Mouse (Mus musculus): ENCODE measurements around the gene Orai3. TPM values are rescaled to one million over a fixed set of nuclear protein-coding genes. Genes with fewer than 3 reads are reported as not detected.

Gene Orai3
- polyA plus RNA-seq, 1 experiment from 2014 or later: 4.6 TPM

- no peak for ATAC-seq (ENCODE audit: low read depth)
- Histone ChIP-seq H3K36me3 (ENCODE audit: control insufficient read depth, insufficient read depth, low read length) (peaks cover 47% of the 10 kb centered on the region), H3K27ac (ENCODE audit: low read depth, low read length) (no peak overlapping the region)
These were observed 30.1 kb downstream of the Orai3 start for GRCm38 (mm10) chr7:127799738-127800137.

GRCm38 (mm10) chr7:127800435-127801009 is 30.9 kb downstream of the Orai3 start, which contains the start of gene Hsd3b7:
Gene Hsd3b7 (plus strand): TSS chr7:127800604.
- H3K4me1 ChIP-seq (ENCODE audit: control insufficient read depth, insufficient read depth, low read length): no peaks in the 10 kb centered on the region
- peak; percentile 80 for ATAC-seq (ENCODE audit: low read depth)
- 30% methylated on average over 6 of the region's 6 CpGs for WGBS
- H3K27ac ChIP-seq (ENCODE audit: low read depth, low read length): no peak within 1 kb of the TSS
- H3K9ac ChIP-seq (replicated peaks; ENCODE audit: low read depth, low read length): no peak within 1 kb of the TSS
- no peak within 1 kb of the TSS for H3K4me3 ChIP-seq (ENCODE audit: low read depth, low read length)
- peaks cover 39% of the 10 kb centered on the region for H3K36me3 ChIP-seq (ENCODE audit: control insufficient read depth, insufficient read depth, low read length)
- no peaks in the 10 kb centered on the region for H3K27me3 ChIP-seq (ENCODE audit: control insufficient read depth, insufficient read depth, low read length)
- no peaks in the 10 kb centered on the region for H3K9me3 ChIP-seq (ENCODE audit: control insufficient read depth, low read length)
- H3K4me2 ChIP-seq (ENCODE audit: low read depth, low read length): peak within 1 kb of the TSS; percentile 18; the same call in 1 of the 2 replicates

More at GRCm38 (mm10) chr7:127799738-127800137, 30.1 kb downstream of the Orai3 start:
- H3K4me3 ChIP-seq (ENCODE audit: low read depth, low read length): no peak overlapping the region
- no peaks in the 10 kb centered on the region for H3K27me3 ChIP-seq (ENCODE audit: control insufficient read depth, insufficient read depth, low read length)
- no peak overlapping the region for H3K4me2 ChIP-seq (ENCODE audit: low read depth, low read length)
- 100% methylated on average over 1 of the region's 1 CpGs for WGBS
- H3K4me1 ChIP-seq (ENCODE audit: control insufficient read depth, insufficient read depth, low read length): no peaks in the 10 kb centered on the region
- H3K9ac ChIP-seq (replicated peaks; ENCODE audit: low read depth, low read length): no peak overlapping the region
- H3K9me3 ChIP-seq (ENCODE audit: control insufficient read depth, low read length): no peaks in the 10 kb centered on the region

- 96% methylated on average over 8 of the region's 8 CpGs for WGBS
- Histone ChIP-seq H3K36me3 (ENCODE audit: control insufficient read depth, insufficient read depth, low read length) (peaks cover 33% of the 10 kb centered on the region), H3K27me3 (ENCODE audit: control insufficient read depth, insufficient read depth, low read length) (no peaks in the 10 kb centered on the region), H3K4me2 (ENCODE audit: low read depth, low read length) (peak overlapping the region; percentile 18; the same call in 1 of the 2 replicates), H3K4me3 (ENCODE audit: low read depth, low read length) (no peak overlapping the region), H3K9me3 (ENCODE audit: control insufficient read depth, low read length) (no peaks in the 10 kb centered on the region), H3K4me1 (ENCODE audit: control insufficient read depth, insufficient read depth, low read length) (no peaks in the 10 kb centered on the region), H3K27ac (ENCODE audit: low read depth, low read length) (no peak overlapping the region), H3K9ac (replicated peaks; ENCODE audit: low read depth, low read length) (no peak overlapping the region)
- no peak for ATAC-seq (ENCODE audit: low read depth)
These were observed 31.5 kb downstream of the Orai3 start for GRCm38 (mm10) chr7:127801010-127801621.

GRCm38 (mm10) chr7:127802313-127802712 is 32.7 kb downstream of the Orai3 start:
- Histone ChIP-seq H3K9ac (replicated peaks; ENCODE audit: low read depth, low read length) (no peak overlapping the region), H3K4me1 (ENCODE audit: control insufficient read depth, insufficient read depth, low read length) (no peaks in the 10 kb centered on the region), H3K27ac (ENCODE audit: low read depth, low read length) (no peak overlapping the region), H3K4me2 (ENCODE audit: low read depth, low read length) (no peak overlapping the region), H3K9me3 (ENCODE audit: control insufficient read depth, low read length) (no peaks in the 10 kb centered on the region), H3K4me3 (ENCODE audit: low read depth, low read length) (no peak overlapping the region), H3K36me3 (ENCODE audit: control insufficient read depth, insufficient read depth, low read length) (peaks cover 22% of the 10 kb centered on the region), H3K27me3 (ENCODE audit: control insufficient read depth, insufficient read depth, low read length) (no peaks in the 10 kb centered on the region)
- ATAC-seq (ENCODE audit: low read depth): no peak
- 92% methylated on average over 17 of the region's 17 CpGs for WGBS

- Histone ChIP-seq H3K4me2 (ENCODE audit: low read depth, low read length) (no peak overlapping the region), H3K27ac (ENCODE audit: low read depth, low read length) (no peak overlapping the region), H3K27me3 (ENCODE audit: control insufficient read depth, insufficient read depth, low read length) (no peaks in the 10 kb centered on the region), H3K4me1 (ENCODE audit: control insufficient read depth, insufficient read depth, low read length) (no peaks in the 10 kb centered on the region), H3K4me3 (ENCODE audit: low read depth, low read length) (no peak overlapping the region), H3K9me3 (ENCODE audit: control insufficient read depth, low read length) (no peaks in the 10 kb centered on the region), H3K9ac (replicated peaks; ENCODE audit: low read depth, low read length) (no peak overlapping the region), H3K36me3 (ENCODE audit: control insufficient read depth, insufficient read depth, low read length) (peaks cover 10% of the 10 kb centered on the region)
- WGBS: 67% methylated on average over 5 of the region's 5 CpGs
- no peak for ATAC-seq (ENCODE audit: low read depth)
These were observed 39.2 kb downstream of the Orai3 start for GRCm38 (mm10) chr7:127808821-127809220.

- Histone ChIP-seq H3K4me1 (ENCODE audit: control insufficient read depth, insufficient read depth, low read length) (no peaks in the 10 kb centered on the region), H3K27me3 (ENCODE audit: control insufficient read depth, insufficient read depth, low read length) (no peaks in the 10 kb centered on the region), H3K36me3 (ENCODE audit: control insufficient read depth, insufficient read depth, low read length) (peaks cover 15% of the 10 kb centered on the region), H3K9ac (replicated peaks; ENCODE audit: low read depth, low read length) (no peak overlapping the region), H3K27ac (ENCODE audit: low read depth, low read length) (no peak overlapping the region), H3K4me3 (ENCODE audit: low read depth, low read length) (no peak overlapping the region), H3K9me3 (ENCODE audit: control insufficient read depth, low read length) (no peaks in the 10 kb centered on the region), H3K4me2 (ENCODE audit: low read depth, low read length) (no peak overlapping the region)
- ATAC-seq (ENCODE audit: low read depth): no peak
- WGBS: 91% methylated on average over 1 of the region's 1 CpGs
These were observed 40.2 kb downstream of the Orai3 start for GRCm38 (mm10) chr7:127809846-127810245.

GRCm38 (mm10) chr7:127810650-127811049 is 41.0 kb downstream of the Orai3 start:
- Histone ChIP-seq H3K4me1 (ENCODE audit: control insufficient read depth, insufficient read depth, low read length) (no peaks in the 10 kb centered on the region), H3K9ac (replicated peaks; ENCODE audit: low read depth, low read length) (no peak overlapping the region), H3K9me3 (ENCODE audit: control insufficient read depth, low read length) (no peaks in the 10 kb centered on the region), H3K27ac (ENCODE audit: low read depth, low read length) (no peak overlapping the region), H3K36me3 (ENCODE audit: control insufficient read depth, insufficient read depth, low read length) (peaks cover 21% of the 10 kb centered on the region), H3K4me3 (ENCODE audit: low read depth, low read length) (no peak overlapping the region), H3K27me3 (ENCODE audit: control insufficient read depth, insufficient read depth, low read length) (no peaks in the 10 kb centered on the region), H3K4me2 (ENCODE audit: low read depth, low read length) (no peak overlapping the region)
- ATAC-seq (ENCODE audit: low read depth): no peak
- 85% methylated on average over 10 of the region's 10 CpGs for WGBS

GRCm38 (mm10) chr7:127811240-127811639 is 41.6 kb downstream of the Orai3 start:
- peaks cover 21% of the 10 kb centered on the region for H3K36me3 ChIP-seq (ENCODE audit: control insufficient read depth, insufficient read depth, low read length)
- no peaks in the 10 kb centered on the region for H3K27me3 ChIP-seq (ENCODE audit: control insufficient read depth, insufficient read depth, low read length)
- no peak overlapping the region for H3K9ac ChIP-seq (replicated peaks; ENCODE audit: low read depth, low read length)
- no peaks in the 10 kb centered on the region for H3K9me3 ChIP-seq (ENCODE audit: control insufficient read depth, low read length)
- no peaks in the 10 kb centered on the region for H3K4me1 ChIP-seq (ENCODE audit: control insufficient read depth, insufficient read depth, low read length)
- WGBS: 82% methylated on average over 4 of the region's 4 CpGs
- H3K4me2 ChIP-seq (ENCODE audit: low read depth, low read length): no peak overlapping the region
- no peak for ATAC-seq (ENCODE audit: low read depth)
- no peak overlapping the region for H3K4me3 ChIP-seq (ENCODE audit: low read depth, low read length)
- no peak overlapping the region for H3K27ac ChIP-seq (ENCODE audit: low read depth, low read length)

- peaks cover 20% of the 10 kb centered on the region for H3K36me3 ChIP-seq (ENCODE audit: control insufficient read depth, insufficient read depth, low read length)
- no peaks in the 10 kb centered on the region for H3K27me3 ChIP-seq (ENCODE audit: control insufficient read depth, insufficient read depth, low read length)
- H3K9ac ChIP-seq (replicated peaks; ENCODE audit: low read depth, low read length): no peak overlapping the region
- no peaks in the 10 kb centered on the region for H3K4me1 ChIP-seq (ENCODE audit: control insufficient read depth, insufficient read depth, low read length)
- H3K4me2 ChIP-seq (ENCODE audit: low read depth, low read length): no peak overlapping the region
- no peak overlapping the region for H3K27ac ChIP-seq (ENCODE audit: low read depth, low read length)
- no peaks in the 10 kb centered on the region for H3K9me3 ChIP-seq (ENCODE audit: control insufficient read depth, low read length)
- H3K4me3 ChIP-seq (ENCODE audit: low read depth, low read length): no peak overlapping the region
- 89% methylated on average over 3 of the region's 3 CpGs for WGBS
- no peak for ATAC-seq (ENCODE audit: low read depth)
These were observed 42.7 kb downstream of the Orai3 start for GRCm38 (mm10) chr7:127812292-127812691.
